Mouse (Mus musculus) embryo, embryonic 10.5 days (tissue): ENCODE results near the gene Themis3.
"Not testable (repeated sequence)": the region's sequence is repeated elsewhere in the genome, so short reads cannot be mapped to it uniquely, and the experiment has no call there.

ENCODE experiments used
- DNase-seq: peaks from one replicate; pipeline ENCODE4 v3.0.0-alpha.2; 2015; ENCODE audit warnings: low spot score

The Themis3 gene

GRCm38 (mm10) chr17:66558404-66559317 is 35.8 kb downstream of the Themis3 start:
- DNase-seq = peak; percentile 18

GRCm38 (mm10) chr17:66552690-66553089 is 41.7 kb downstream of the Themis3 start:
- DNase-seq = no peak

GRCm38 (mm10) chr17:66550486-66550885 is 43.9 kb downstream of the Themis3 start:
- no peak for DNase-seq

GRCm38 (mm10) chr17:66532285-66532684 is 62.1 kb downstream of the Themis3 start:
- no peak for DNase-seq

GRCm38 (mm10) chr17:66523396-66523795 is 71.0 kb downstream of the Themis3 start:
- no peak for DNase-seq

GRCm38 (mm10) chr17:66522631-66523030 is 71.8 kb downstream of the Themis3 start:
- DNase-seq = not testable (repeated sequence)

- peak; percentile 88 for DNase-seq
Observed at GRCm38 (mm10) chr17:66519554-66520553, 74.6 kb downstream of the Themis3 start, which contains the start of gene Rab12. Gene Rab12 (minus strand): TSS chr17:66519729.

GRCm38 (mm10) chr17:66518877-66519553 is 75.4 kb downstream of the Themis3 start:
- peak; percentile 49 for DNase-seq

GRCm38 (mm10) chr17:66516953-66517352 is 77.5 kb downstream of the Themis3 start:
- DNase-seq = no peak

GRCm38 (mm10) chr17:66514288-66514995 is 80.0 kb downstream of the Themis3 start:
- no peak for DNase-seq

GRCm38 (mm10) chr17:66512202-66512956 is 82.0 kb downstream of the Themis3 start:
- DNase-seq = no peak

- DNase-seq = peak; percentile 25
Observed at GRCm38 (mm10) chr17:66510221-66510683, 84.2 kb downstream of the Themis3 start.

GRCm38 (mm10) chr17:66507049-66507954 is 87.1 kb downstream of the Themis3 start:
- no peak for DNase-seq

GRCm38 (mm10) chr17:66504964-66505363 is 89.5 kb downstream of the Themis3 start:
- DNase-seq = no peak
